Mouse (Mus musculus): ENCODE results near the gene Gm14214.

- TF ChIP-seq EP300 (IDR thresholded peaks at IDR 0.05; ENCODE audit: low read depth): no peak
- no peak for TF ChIP-seq CTCF (IDR thresholded peaks at IDR 0.05; ENCODE audit: low read depth)
Measured at GRCm38 (mm10) chr2:154738621-154739020, 31.2 kb downstream of the Gm14214 start.

Data from heart, postnatal 0 days (tissue).